Mouse (Mus musculus): ENCODE measurements around the gene Nup54.

- TF ChIP-seq CTCF (IDR thresholded peaks at IDR 0.05; ENCODE audit: control insufficient read depth, insufficient read depth, insufficient replicate concordance, low read depth, low read length) (no peak), POLR2A (IDR thresholded peaks at IDR 0.05; ENCODE audit: control insufficient read depth, low read depth, low read length) (no peak)
Measured at GRCm38 (mm10) chr5:92468234-92468633, 33.2 kb upstream of the Nup54 start.
